Comparison of ENCODE assay signal across 29 mouse cellular contexts in the genomic region with DNA sequence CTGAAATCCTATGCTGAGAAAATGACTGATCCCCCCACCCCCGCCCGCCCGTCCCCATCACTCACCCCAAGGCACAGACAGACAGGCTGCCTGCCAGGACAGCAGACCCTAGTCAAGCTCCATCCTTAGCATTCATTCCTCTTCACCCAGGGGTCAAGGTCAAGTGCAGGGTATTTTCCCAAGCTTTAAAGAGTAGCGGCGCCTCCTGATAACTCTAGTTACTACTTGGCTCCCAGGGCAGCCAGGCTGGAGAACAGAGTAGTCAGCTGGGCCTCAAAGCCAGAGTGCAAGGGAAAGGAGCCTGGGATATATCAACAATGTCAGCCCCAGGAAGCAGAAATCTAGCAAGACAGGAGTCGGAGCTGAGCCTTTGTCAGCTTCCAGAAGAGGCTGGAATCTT. TPM values are rescaled to one million over a fixed set of nuclear protein-coding genes. Genes with fewer than 3 reads are reported as not detected.
DNase-seq lines count a peak whose midpoint lies in the region; TF ChIP-seq lines count a peak whose summit lies in the region.
"Had no signal": no experiment of that assay in that cellular context is flagged by ENCODE, and none has a peak within 500 bp of the region (broad histone marks: within the 10 kb centered on the region; RNA-seq: fewer than 3 reads in every experiment).

No protein-coding gene starts in this region.

- no peaks in the 10 kb centered on the region for H3K36me3 ChIP-seq in testis, adult 2 months (ENCODE audit: control insufficient read depth, insufficient read depth, low read length)
- H3K36me3 ChIP-seq: embryonic facial prominence, embryonic 10.5 days; embryonic facial prominence, embryonic 15.5 days; intestine, embryonic 15.5 days; limb, embryonic 10.5 days; limb, embryonic 15.5 days; liver, embryonic 13.5 days; midbrain, embryonic 12.5 days; neural tube, embryonic 13.5 days had no signal

- no peak for TF ChIP-seq CTCF in testis, adult 2 months (IDR thresholded peaks at IDR 0.05; ENCODE audit: control insufficient read depth, insufficient read depth, insufficient replicate concordance, low read depth, low read length)

- H3K27ac ChIP-seq in testis, adult 2 months (ENCODE audit: control insufficient read depth, insufficient read depth, low read depth, low read length), result no peak overlapping the region
- H3K27ac ChIP-seq: embryonic facial prominence, embryonic 10.5 days; embryonic facial prominence, embryonic 15.5 days; forebrain, embryonic 13.5 days; intestine, embryonic 15.5 days; kidney, postnatal 0 days; limb, embryonic 10.5 days; limb, embryonic 15.5 days; liver, embryonic 13.5 days; midbrain, embryonic 12.5 days; neural tube, embryonic 13.5 days; stomach, postnatal 0 days had no signal

- no peaks in the 10 kb centered on the region for H3K4me1 ChIP-seq in testis, adult 2 months (ENCODE audit: control insufficient read depth, insufficient read depth, low read length)
- H3K4me1 ChIP-seq: forebrain, embryonic 13.5 days; liver, embryonic 13.5 days; megakaryocyte, embryonic 14.5 days; neural tube, embryonic 13.5 days had no signal

- H3K27me3 ChIP-seq in testis, adult 2 months (ENCODE audit: control insufficient read depth, insufficient read depth, low read length), result no peaks in the 10 kb centered on the region
- H3K27me3 ChIP-seq: embryonic facial prominence, embryonic 15.5 days; forebrain, embryonic 13.5 days; intestine, embryonic 15.5 days; midbrain, embryonic 12.5 days; neural tube, embryonic 13.5 days; Patski had no signal

- peak; percentile 94 for DNase-seq in heart, adult 11 months
- no peak for DNase-seq in heart, adult 9 months (ENCODE audit: low spot score in 2 of 2)
- no peak for DNase-seq in testis, postnatal 10 days (ENCODE audit: low spot score)
- DNase-seq in lung, postnatal 36 days, result peak; percentile 47
- no peak for DNase-seq in neural tube, embryonic 10.5 days (ENCODE audit: extremely low spot score, low spot score)
- DNase-seq in urinary bladder, postnatal 25 days (ENCODE audit: low spot score), result no peak
- DNase-seq: adrenal gland, postnatal 10 days; cerebellum, adult 8-10 months; cerebellum, postnatal 36 days; gastrocnemius, postnatal 14 days; heart, postnatal 14 days; kidney, adult 8-10 months; kidney, postnatal 4 days; liver, embryonic 13.5 days; right cerebral cortex, postnatal 4 days had no signal

- no peak for TF ChIP-seq POLR2A in testis, adult 2 months (IDR thresholded peaks at IDR 0.05; ENCODE audit: control insufficient read depth, low read depth, low read length)

- H3K4me3 ChIP-seq in testis, adult 2 months (ENCODE audit: control insufficient read depth, low read depth, low read length), result peak overlapping the region; percentile 67
- H3K4me3 ChIP-seq: embryonic facial prominence, embryonic 10.5 days; embryonic facial prominence, embryonic 15.5 days; forebrain, embryonic 13.5 days; intestine, embryonic 15.5 days; limb, embryonic 10.5 days; limb, embryonic 15.5 days; liver, embryonic 13.5 days; megakaryocyte, embryonic 14.5 days; midbrain, embryonic 12.5 days; myocyte; neural tube, embryonic 13.5 days had no signal

RNA-seq across cellular contexts. Expression of gene Ltbp2, which starts 19.9 kb away (rescaled TPM):
- 2.1 and 3.7 TPM in 2 replicates for polyA plus RNA-seq in testis, adult 2 months (2012; rRNA removed)
- polyA plus RNA-seq: forebrain, embryonic 13.5 days had no signal

Comparison
In these comparisons a context has a peak if more than half of its experiments do, and no peak if none do; other contexts are left out.
1. DNase-seq: peak in heart, adult 11 months (single experiment) and lung, postnatal 36 days (single experiment); none in heart, adult 9 months (0 of 2), testis, postnatal 10 days (single experiment), neural tube, embryonic 10.5 days (single experiment) and urinary bladder, postnatal 25 days (single experiment).